Mouse (Mus musculus): ENCODE measurements around the gene Strn. TPM values are rescaled to one million over a fixed set of nuclear protein-coding genes. Genes with fewer than 3 reads are reported as not detected.

Gene Strn
- polyA plus RNA-seq, 1 experiment from 2014 or later, result 5.2 TPM

GRCm38 (mm10) chr17:78726746-78727449, 10.1 kb downstream of the Strn start:
- Histone ChIP-seq H3K4me2 (ENCODE audit: low read depth, low read length) (no peak overlapping the region), H3K27ac (ENCODE audit: low read length) (no peak overlapping the region), H3K9ac (ENCODE audit: low read length) (no peak overlapping the region), H3K9me3 (ENCODE audit: control insufficient read depth, low read length) (no peaks in the 10 kb centered on the region), H3K4me1 (replicated peaks; ENCODE audit: control insufficient read depth, insufficient read depth, low read length) (no peaks in the 10 kb centered on the region), H3K4me3 (ENCODE audit: low read length) (no peak overlapping the region), H3K27me3 (ENCODE audit: control insufficient read depth, insufficient read depth, low read depth, low read length) (no peaks in the 10 kb centered on the region), H3K36me3 (ENCODE audit: control insufficient read depth, insufficient read depth, low read length) (no peaks in the 10 kb centered on the region)
- WGBS, result 66% methylated on average over 14 of the region's 14 CpGs
- ATAC-seq (ENCODE audit: low read depth), result no peak

GRCm38 (mm10) chr17:78724461-78725055, 12.4 kb downstream of the Strn start:
- no peaks in the 10 kb centered on the region for H3K36me3 ChIP-seq (ENCODE audit: control insufficient read depth, insufficient read depth, low read length)
- H3K9me3 ChIP-seq (ENCODE audit: control insufficient read depth, low read length), result no peaks in the 10 kb centered on the region
- ATAC-seq (ENCODE audit: low read depth), result no peak
- no peak overlapping the region for H3K4me3 ChIP-seq (ENCODE audit: low read length)
- no peak overlapping the region for H3K9ac ChIP-seq (ENCODE audit: low read length)
- H3K27me3 ChIP-seq (ENCODE audit: control insufficient read depth, insufficient read depth, low read depth, low read length), result no peaks in the 10 kb centered on the region
- no peak overlapping the region for H3K27ac ChIP-seq (ENCODE audit: low read length)
- WGBS, result 42% methylated on average over 6 of the region's 6 CpGs
- H3K4me1 ChIP-seq (replicated peaks; ENCODE audit: control insufficient read depth, insufficient read depth, low read length), result no peaks in the 10 kb centered on the region
- no peak overlapping the region for H3K4me2 ChIP-seq (ENCODE audit: low read depth, low read length)

GRCm38 (mm10) chr17:78721690-78722089, 15.3 kb downstream of the Strn start:
- Histone ChIP-seq H3K27me3 (ENCODE audit: control insufficient read depth, insufficient read depth, low read depth, low read length) (no peaks in the 10 kb centered on the region), H3K27ac (ENCODE audit: low read length) (no peak overlapping the region), H3K4me1 (replicated peaks; ENCODE audit: control insufficient read depth, insufficient read depth, low read length) (no peaks in the 10 kb centered on the region), H3K9ac (ENCODE audit: low read length) (no peak overlapping the region), H3K4me3 (ENCODE audit: low read length) (no peak overlapping the region), H3K9me3 (ENCODE audit: control insufficient read depth, low read length) (peaks cover 2% of the 10 kb centered on the region; the same call in 1 of the 2 replicates), H3K36me3 (ENCODE audit: control insufficient read depth, insufficient read depth, low read length) (peaks cover 6% of the 10 kb centered on the region), H3K4me2 (ENCODE audit: low read depth, low read length) (no peak overlapping the region)
- no peak for ATAC-seq (ENCODE audit: low read depth)
- 74% methylated on average over 7 of the region's 7 CpGs for WGBS

- ATAC-seq (ENCODE audit: low read depth), result no peak
- no peak overlapping the region for H3K4me3 ChIP-seq (ENCODE audit: low read length)
- H3K27me3 ChIP-seq (ENCODE audit: control insufficient read depth, insufficient read depth, low read depth, low read length), result no peaks in the 10 kb centered on the region
- peaks cover 6% of the 10 kb centered on the region for H3K36me3 ChIP-seq (ENCODE audit: control insufficient read depth, insufficient read depth, low read length)
- 74% methylated on average over 13 of the region's 13 CpGs for WGBS
- H3K4me2 ChIP-seq (ENCODE audit: low read depth, low read length), result no peak overlapping the region
- no peak overlapping the region for H3K27ac ChIP-seq (ENCODE audit: low read length)
- H3K4me1 ChIP-seq (replicated peaks; ENCODE audit: control insufficient read depth, insufficient read depth, low read length), result no peaks in the 10 kb centered on the region
- no peak overlapping the region for H3K9ac ChIP-seq (ENCODE audit: low read length)
- H3K9me3 ChIP-seq (ENCODE audit: control insufficient read depth, low read length), result peaks cover 2% of the 10 kb centered on the region; the same call in 1 of the 2 replicates
These were observed 17.9 kb downstream of the Strn start for GRCm38 (mm10) chr17:78719086-78719485.

GRCm38 (mm10) chr17:78710258-78710657, 26.7 kb downstream of the Strn start:
- no peaks in the 10 kb centered on the region; the same call in 1 of the 2 replicates for H3K4me1 ChIP-seq (replicated peaks; ENCODE audit: control insufficient read depth, insufficient read depth, low read length)
- H3K27me3 ChIP-seq (ENCODE audit: control insufficient read depth, insufficient read depth, low read depth, low read length), result no peaks in the 10 kb centered on the region
- 51% methylated on average over 2 of the region's 2 CpGs for WGBS
- 0 out of 2 replicates have a peak, but pooled peaks cover 2% of the 10 kb centered on the region for H3K36me3 ChIP-seq (ENCODE audit: control insufficient read depth, insufficient read depth, low read length)
- H3K27ac ChIP-seq (ENCODE audit: low read length), result no peak overlapping the region
- no peak overlapping the region for H3K4me2 ChIP-seq (ENCODE audit: low read depth, low read length)
- H3K4me3 ChIP-seq (ENCODE audit: low read length), result no peak overlapping the region
- no peak overlapping the region for H3K9ac ChIP-seq (ENCODE audit: low read length)
- no peak for ATAC-seq (ENCODE audit: low read depth)
- no peaks in the 10 kb centered on the region for H3K9me3 ChIP-seq (ENCODE audit: control insufficient read depth, low read length)

GRCm38 (mm10) chr17:78708422-78708821, 28.6 kb downstream of the Strn start:
- Histone ChIP-seq H3K36me3 (ENCODE audit: control insufficient read depth, insufficient read depth, low read length) (0 out of 2 replicates have a peak, but pooled peaks cover 2% of the 10 kb centered on the region), H3K4me2 (ENCODE audit: low read depth, low read length) (no peak overlapping the region), H3K4me3 (ENCODE audit: low read length) (no peak overlapping the region), H3K9ac (ENCODE audit: low read length) (no peak overlapping the region), H3K9me3 (ENCODE audit: control insufficient read depth, low read length) (no peaks in the 10 kb centered on the region), H3K27me3 (ENCODE audit: control insufficient read depth, insufficient read depth, low read depth, low read length) (no peaks in the 10 kb centered on the region), H3K27ac (ENCODE audit: low read length) (no peak overlapping the region), H3K4me1 (replicated peaks; ENCODE audit: control insufficient read depth, insufficient read depth, low read length) (no peaks in the 10 kb centered on the region; the same call in 1 of the 2 replicates)
- no peak for ATAC-seq (ENCODE audit: low read depth)
- WGBS, result 89% methylated on average over 7 of the region's 7 CpGs

- no peak for ATAC-seq (ENCODE audit: low read depth)
- peaks cover 4% of the 10 kb centered on the region; the same call in 1 of the 2 replicates for H3K36me3 ChIP-seq (ENCODE audit: control insufficient read depth, insufficient read depth, low read length)
- no peak overlapping the region for H3K4me3 ChIP-seq (ENCODE audit: low read length)
- H3K4me2 ChIP-seq (ENCODE audit: low read depth, low read length), result no peak overlapping the region
- no peaks in the 10 kb centered on the region for H3K4me1 ChIP-seq (replicated peaks; ENCODE audit: control insufficient read depth, insufficient read depth, low read length)
- H3K27me3 ChIP-seq (ENCODE audit: control insufficient read depth, insufficient read depth, low read depth, low read length), result no peaks in the 10 kb centered on the region
- H3K9ac ChIP-seq (ENCODE audit: low read length), result no peak overlapping the region
- H3K9me3 ChIP-seq (ENCODE audit: control insufficient read depth, low read length), result no peaks in the 10 kb centered on the region
- WGBS, result 81% methylated on average over 7 of the region's 7 CpGs
- H3K27ac ChIP-seq (ENCODE audit: low read length), result no peak overlapping the region
These were observed 34.0 kb downstream of the Strn start for GRCm38 (mm10) chr17:78702988-78703387.

- H3K4me2 ChIP-seq (ENCODE audit: low read depth, low read length), result no peak overlapping the region
- ATAC-seq (ENCODE audit: low read depth), result no peak
- no peaks in the 10 kb centered on the region for H3K27me3 ChIP-seq (ENCODE audit: control insufficient read depth, insufficient read depth, low read depth, low read length)
- H3K9ac ChIP-seq (ENCODE audit: low read length), result no peak overlapping the region
- 68% methylated on average over 1 of the region's 1 CpGs for WGBS
- H3K4me3 ChIP-seq (ENCODE audit: low read length), result no peak overlapping the region
- H3K4me1 ChIP-seq (replicated peaks; ENCODE audit: control insufficient read depth, insufficient read depth, low read length), result no peaks in the 10 kb centered on the region
- H3K36me3 ChIP-seq (ENCODE audit: control insufficient read depth, insufficient read depth, low read length), result peaks cover 2% of the 10 kb centered on the region; the same call in 1 of the 2 replicates
- no peaks in the 10 kb centered on the region for H3K9me3 ChIP-seq (ENCODE audit: control insufficient read depth, low read length)
- H3K27ac ChIP-seq (ENCODE audit: low read length), result no peak overlapping the region
These were observed 38.0 kb downstream of the Strn start for GRCm38 (mm10) chr17:78698965-78699364.

GRCm38 (mm10) chr17:78697462-78697861, 39.5 kb downstream of the Strn start:
- Histone ChIP-seq H3K27me3 (ENCODE audit: control insufficient read depth, insufficient read depth, low read depth, low read length) (no peaks in the 10 kb centered on the region), H3K36me3 (ENCODE audit: control insufficient read depth, insufficient read depth, low read length) (peaks cover 2% of the 10 kb centered on the region; the same call in 1 of the 2 replicates), H3K27ac (ENCODE audit: low read length) (no peak overlapping the region), H3K4me1 (replicated peaks; ENCODE audit: control insufficient read depth, insufficient read depth, low read length) (no peaks in the 10 kb centered on the region), H3K4me2 (ENCODE audit: low read depth, low read length) (no peak overlapping the region), H3K9ac (ENCODE audit: low read length) (no peak overlapping the region), H3K4me3 (ENCODE audit: low read length) (no peak overlapping the region), H3K9me3 (ENCODE audit: control insufficient read depth, low read length) (no peaks in the 10 kb centered on the region)
- no peak for ATAC-seq (ENCODE audit: low read depth)
- WGBS, result 83% methylated on average over 4 of the region's 4 CpGs
